Mouse (Mus musculus) G1E-ER4 (cell line): ENCODE measurements around the gene Ptgis. TPM values are rescaled to one million over a fixed set of nuclear protein-coding genes. Genes with fewer than 3 reads are reported as not detected.

Experiments used
- GATA1 ChIP-seq: IDR thresholded peaks from one replicate; pipeline ENCODE4 v1.8.0; 2012; ENCODE audit warnings: low read length, inconsistent platforms
- polyA plus RNA-seq: library from polyadenylated mRNA; stranded (reverse); fragments of >175 nt; gene quantifications from 2 replicates; pipeline ENCODE4 v1.2.3, GENCODE M21; 2012

The Ptgis gene
- polyA plus RNA-seq, 1 experiment: not detected

DNA sequence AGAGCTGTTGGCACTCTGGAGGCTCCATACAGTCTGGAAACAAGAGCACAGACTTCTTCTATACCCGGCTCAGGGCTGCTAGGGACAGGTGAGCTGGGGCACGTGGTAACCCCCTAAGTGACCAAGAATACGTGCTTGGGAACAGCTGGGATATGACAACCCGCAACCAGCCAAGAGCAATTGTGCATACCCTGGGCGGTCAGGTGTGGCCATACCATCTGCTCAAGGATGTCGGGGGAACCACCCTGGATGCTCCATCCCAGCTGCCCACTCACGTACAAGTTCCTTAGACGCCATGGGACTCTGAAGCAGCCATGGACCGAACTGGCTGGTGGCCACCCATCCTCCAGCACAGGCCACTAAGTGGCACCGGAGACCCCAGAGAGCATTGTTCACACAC, 77.3 kb downstream of the Ptgis start:
- TF ChIP-seq GATA1: no peak

- no peak for TF ChIP-seq GATA1
Observed at GRCm38 (mm10) chr2:167162516-167163021, 77.8 kb downstream of the Ptgis start.

- TF ChIP-seq GATA1: no peak
Observed at GRCm38 (mm10) chr2:167159721-167160120, 80.7 kb downstream of the Ptgis start.

GRCm38 (mm10) chr2:167158780-167159179, 81.6 kb downstream of the Ptgis start:
- TF ChIP-seq GATA1: no peak

- no peak for TF ChIP-seq GATA1
Observed at GRCm38 (mm10) chr2:167156118-167156715, 84.2 kb downstream of the Ptgis start.

- TF ChIP-seq GATA1: no peak
Observed at GRCm38 (mm10) chr2:167155541-167155973, 84.8 kb downstream of the Ptgis start.

DNA sequence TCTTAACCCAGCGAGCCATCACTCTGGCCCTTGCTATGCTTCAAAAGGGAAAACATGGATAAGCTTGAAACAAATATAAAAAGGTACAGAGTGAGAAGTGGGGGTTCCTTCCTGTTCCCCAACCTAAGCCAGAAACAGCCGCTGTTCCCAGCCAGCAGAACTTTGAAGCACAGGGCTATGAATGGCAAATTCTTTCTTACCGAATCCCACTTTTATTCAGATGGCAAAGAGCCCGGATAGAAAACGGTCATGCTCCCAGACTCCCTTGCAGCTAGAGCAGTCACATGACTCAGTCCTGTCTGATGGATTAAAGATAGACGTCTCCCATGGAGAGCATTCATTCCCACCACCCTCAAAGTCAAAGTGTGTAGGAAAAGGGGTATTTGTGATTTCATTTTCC, 89.5 kb downstream of the Ptgis start:
- no peak for TF ChIP-seq GATA1

GRCm38 (mm10) chr2:167150135-167150534, 90.3 kb downstream of the Ptgis start:
- no peak for TF ChIP-seq GATA1

- no peak for TF ChIP-seq GATA1
Observed at GRCm38 (mm10) chr2:167149035-167149434, 91.4 kb downstream of the Ptgis start.

GRCm38 (mm10) chr2:167147708-167148107, 92.7 kb downstream of the Ptgis start:
- TF ChIP-seq GATA1: no peak

GRCm38 (mm10) chr2:167145904-167146303, 94.5 kb downstream of the Ptgis start:
- TF ChIP-seq GATA1: no peak

DNA sequence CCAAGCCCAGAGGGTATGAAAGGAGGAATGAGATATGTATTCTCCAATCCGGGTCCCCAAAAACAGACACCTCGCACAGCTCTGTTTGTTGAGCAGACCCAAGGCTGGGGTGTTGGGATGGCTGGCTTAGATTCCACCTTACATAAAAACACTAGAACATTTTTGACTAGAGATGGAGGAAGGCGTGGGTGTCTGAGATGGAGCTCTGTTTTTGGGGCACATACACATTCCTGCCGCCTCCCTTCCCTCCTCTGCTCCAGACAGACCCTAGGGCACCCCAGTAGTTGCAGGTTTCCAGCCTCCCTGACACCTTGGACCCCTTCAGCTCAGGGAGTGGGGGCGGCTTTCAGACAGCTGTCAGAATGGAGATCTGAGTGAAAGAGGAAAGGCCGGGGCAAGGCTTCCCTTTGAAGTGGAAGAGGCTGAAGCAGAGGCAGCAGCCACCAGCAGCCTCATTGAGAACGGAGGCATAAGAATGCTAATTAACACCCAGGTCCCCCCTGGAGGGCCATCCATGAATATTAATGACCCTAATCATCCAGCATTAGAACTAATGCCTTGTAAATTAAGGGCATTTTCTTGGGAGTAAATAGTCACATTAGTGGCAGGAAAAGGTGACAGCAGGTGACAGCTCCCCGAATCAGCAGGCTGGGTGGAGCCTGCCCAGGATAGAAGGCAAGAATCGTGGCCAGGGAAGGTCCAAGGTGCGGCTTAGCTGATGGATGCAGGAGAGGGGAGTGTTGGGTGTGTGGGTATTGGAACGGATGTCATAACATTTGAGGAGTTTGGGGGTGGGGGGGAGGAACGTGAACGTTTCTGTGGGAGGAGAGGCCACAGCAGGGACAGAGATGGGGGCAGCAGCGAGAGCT, 95.7 kb downstream of the Ptgis start:
- no peak for TF ChIP-seq GATA1

DNA sequence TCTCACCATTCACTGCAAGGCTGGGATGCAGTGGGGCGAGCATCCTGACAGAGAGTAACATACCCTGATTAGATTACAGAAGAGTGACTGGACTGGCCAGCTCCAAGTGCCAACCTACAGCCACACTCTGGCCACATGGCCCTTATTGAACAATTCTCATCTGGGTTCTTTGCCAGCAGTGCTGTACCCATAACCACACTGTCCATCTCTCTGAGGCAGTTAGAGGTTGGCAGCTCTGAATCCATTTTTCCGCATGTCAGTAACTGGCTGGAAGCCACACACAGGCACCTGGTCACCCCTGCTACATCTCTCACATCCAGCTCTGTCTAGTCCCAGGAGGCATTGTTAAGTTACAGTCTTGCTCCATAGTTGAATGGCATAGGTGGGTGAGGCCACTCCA, 96.5 kb downstream of the Ptgis start:
- no peak for TF ChIP-seq GATA1

DNA sequence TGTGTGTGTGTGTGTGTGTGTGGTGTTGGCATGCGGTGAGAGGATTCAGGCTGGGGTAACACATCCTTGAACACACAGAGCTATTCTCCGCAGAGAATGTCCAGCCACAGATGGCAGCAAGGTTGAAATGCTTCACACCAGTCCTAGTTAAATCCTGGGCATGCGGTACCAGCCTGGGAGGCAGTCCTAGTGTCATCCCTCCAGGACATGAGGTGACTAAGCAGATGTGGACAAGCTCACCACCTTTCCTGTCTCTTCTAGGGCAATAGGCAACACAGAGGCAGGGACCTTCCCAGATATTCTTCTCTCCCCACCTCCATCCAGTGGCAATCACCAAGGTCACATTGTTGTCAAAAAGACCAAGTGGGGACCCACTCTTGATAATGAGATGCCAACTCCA, 98.1 kb downstream of the Ptgis start:
- TF ChIP-seq GATA1: no peak

- peak; percentile 56 for TF ChIP-seq GATA1
Observed at GRCm38 (mm10) chr2:167141810-167142209, 98.6 kb downstream of the Ptgis start.

Other genes starting within 250 kb of the Ptgis start
- 35.5 and 36.5 TPM in 2 replicates for gene Stau1, start 244.3 kb downstream of the Ptgis start, polyA plus RNA-seq
- 124 and 127 TPM in 2 replicates for gene Ddx27, start 225.4 kb downstream of the Ptgis start, polyA plus RNA-seq
- gene Znfx1, start 177.6 kb downstream of the Ptgis start, polyA plus RNA-seq: 2.8 and 4.0 TPM in 2 replicates
- 0.04 and 0.21 TPM in 2 replicates for gene Kcnb1, start 50.4 kb downstream of the Ptgis start, polyA plus RNA-seq
- not detected in 2 replicates for gene B4galt5, start 108.6 kb upstream of the Ptgis start, polyA plus RNA-seq
- gene Slc9a8, start 181.1 kb upstream of the Ptgis start, polyA plus RNA-seq: 6.3 and 10.2 TPM in 2 replicates